Mouse (Mus musculus): ENCODE results near the gene Cep131. TPM values are rescaled to one million over a fixed set of nuclear protein-coding genes. Genes with fewer than 3 reads are reported as not detected.
A peak's percentile ranks its signal among the peaks of the same experiment; 100 is the strongest.

Cep131 gene
- total RNA-seq, 2 experiments from 2014 or later = 37.1 to 38.2 TPM

DNA sequence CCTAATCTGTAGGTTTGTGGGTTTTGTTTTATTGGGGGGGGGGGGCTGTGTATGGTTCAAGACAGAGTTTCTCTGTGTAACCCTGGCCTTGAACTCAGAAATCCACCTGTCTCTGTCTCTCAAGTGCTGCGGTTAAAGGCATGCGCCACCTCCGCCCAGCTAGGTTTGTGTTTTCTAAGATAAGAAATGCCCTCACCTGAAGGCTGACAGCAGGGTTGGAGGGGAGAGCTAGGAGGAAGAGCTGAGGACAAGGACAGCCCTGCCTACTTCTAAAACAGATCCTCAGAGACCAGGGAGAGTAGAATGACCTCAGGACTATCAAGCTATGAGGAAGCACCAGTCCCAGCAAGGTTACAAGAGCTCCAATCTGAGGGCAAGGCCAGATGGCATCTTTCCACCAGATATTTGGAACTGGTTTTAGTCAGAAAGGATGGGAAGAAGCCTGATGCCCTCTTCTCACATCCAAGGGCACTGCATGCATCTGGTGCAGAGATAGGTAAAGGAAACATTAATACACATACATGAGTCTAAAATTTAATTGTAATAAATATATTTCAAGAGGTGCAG is 16.9 kb upstream of the Cep131 start:
- intact Hi-C loops (cut with DNase I) = loop anchor here (5.0 kb wide), 1 partner anchor 91 kb away; no protein-coding TSS in a partner anchor
- no peak for DNase-seq (ENCODE audit: extremely low spot score in 1 of 2, low spot score in 2 of 2)

GRCm38 (mm10) chr11:120101036-120101435 is 14.4 kb upstream of the Cep131 start:
- intact Hi-C loops (cut with DNase I) = loop anchor here (5.0 kb wide), 1 partner anchor 89 kb away; no protein-coding TSS in a partner anchor

GRCm38 (mm10) chr11:120098588-120099511 is 12.2 kb upstream of the Cep131 start, which contains the start of the genes Tepsin and Ndufaf8:
Gene Tepsin, minus strand, starts transcription at chr11:120098731.
Gene Ndufaf8, plus strand, starts transcription at chr11:120098928.
- peak; percentile 96 to 99 for DNase-seq (ENCODE audit: extremely low spot score in 1 of 2, low spot score in 2 of 2)
- intact Hi-C loops (cut with DNase I) = no loop called here

More at GRCm38 (mm10) chr11:120101036-120101435, 14.4 kb upstream of the Cep131 start:
- peak; percentile 57 to 63 for DNase-seq (ENCODE audit: extremely low spot score in 1 of 2, low spot score in 2 of 2)

DNA sequence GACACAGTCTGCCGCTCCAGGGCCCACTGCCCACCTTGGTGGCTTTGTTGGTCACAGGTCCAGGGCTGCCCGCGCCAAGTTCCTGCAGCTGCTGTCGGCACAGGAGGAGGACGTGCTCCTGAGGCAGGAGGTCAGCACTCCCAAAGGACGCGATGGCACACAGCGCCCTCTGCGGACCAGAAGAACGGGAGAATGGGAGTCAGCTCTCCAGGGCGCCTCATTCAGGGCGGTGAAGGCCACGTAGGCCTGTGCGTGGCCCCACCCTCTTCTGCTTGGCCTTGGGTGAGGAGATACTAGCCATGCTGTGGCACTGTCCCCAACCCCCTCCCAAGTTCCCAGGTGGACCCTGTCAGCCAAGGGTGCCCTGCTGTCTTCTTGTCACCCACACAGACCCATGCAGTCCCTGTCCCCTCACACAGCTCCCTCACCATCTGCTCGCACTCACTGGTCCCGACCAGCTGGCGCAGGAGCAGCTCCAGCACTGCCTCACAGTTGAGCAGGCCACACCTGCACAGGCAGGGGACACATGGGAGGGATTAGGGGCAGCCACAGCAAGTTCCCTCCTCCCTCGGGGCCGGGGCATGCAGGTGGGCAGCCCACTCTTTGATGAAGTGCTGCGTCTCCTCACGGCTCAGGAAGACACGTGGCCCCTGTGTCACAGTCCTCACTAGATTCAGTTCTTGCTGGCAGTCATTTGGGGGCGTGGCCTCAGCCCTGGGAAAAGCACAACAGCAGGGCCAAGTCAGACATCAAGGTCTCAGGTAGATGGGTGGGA is 6.4 kb upstream of the Cep131 start:
- intact Hi-C loops (cut with DNase I) = no loop called here

GRCm38 (mm10) chr11:120090661-120091060 is 4.0 kb upstream of the Cep131 start:
- intact Hi-C loops (cut with DNase I) = no loop called here
- DNase-seq (ENCODE audit: extremely low spot score in 1 of 2, low spot score in 2 of 2) = no peak

More for the DNA sequence above, 6.4 kb upstream of the Cep131 start:
- no peak for DNase-seq (ENCODE audit: extremely low spot score in 1 of 2, low spot score in 2 of 2)

GRCm38 (mm10) chr11:120085891-120086627 is 568 bp downstream of the Cep131 start:
- DNase-seq (ENCODE audit: extremely low spot score in 1 of 2, low spot score in 2 of 2) = no peak
- intact Hi-C loops (cut with DNase I) = loop anchor here (5.0 kb wide), 1 partner anchor 74 kb away; no protein-coding TSS in a partner anchor

GRCm38 (mm10) chr11:120080282-120080681 is 6.3 kb downstream of the Cep131 start:
- intact Hi-C loops (cut with DNase I) = no loop called here
- no peak for DNase-seq (ENCODE audit: extremely low spot score in 1 of 2, low spot score in 2 of 2)

- intact Hi-C loops (cut with DNase I) = no loop called here
- DNase-seq (ENCODE audit: extremely low spot score in 1 of 2, low spot score in 2 of 2) = no peak
These were observed 10.4 kb downstream of the Cep131 start for GRCm38 (mm10) chr11:120076191-120076590.

DNA sequence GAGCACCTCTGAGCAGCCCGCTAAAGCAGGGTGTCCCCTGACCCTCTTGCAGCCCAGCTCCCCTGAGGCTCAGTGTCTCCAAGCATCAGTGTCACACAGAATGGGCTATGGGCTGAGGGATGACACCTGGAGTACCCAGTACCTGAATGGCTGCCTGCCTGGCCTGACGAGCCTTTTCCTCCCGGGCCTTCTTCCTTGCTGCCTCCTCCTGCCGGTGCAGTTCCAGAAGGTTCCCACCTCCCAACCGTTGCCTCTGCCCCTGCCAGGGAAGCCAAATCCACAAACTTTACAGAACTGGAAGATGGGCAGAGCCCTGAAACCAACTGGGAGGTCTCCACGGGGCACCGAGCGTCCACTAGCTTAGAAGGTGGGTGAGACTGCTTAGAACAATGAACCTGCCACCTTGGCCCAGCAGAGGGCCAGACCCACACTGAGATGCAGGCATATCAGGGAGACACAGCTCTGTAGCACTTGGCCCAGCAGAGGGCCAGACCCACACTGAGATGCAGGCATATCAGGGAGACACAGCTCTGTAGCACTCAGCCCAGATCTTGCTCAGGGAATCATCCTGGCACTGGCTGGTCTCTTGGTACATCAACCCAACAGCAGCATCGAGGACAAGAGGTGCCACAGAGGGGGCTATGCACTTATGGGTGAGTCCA is 13.5 kb downstream of the Cep131 start:
- no peak for DNase-seq (ENCODE audit: extremely low spot score in 1 of 2, low spot score in 2 of 2)
- intact Hi-C loops (cut with DNase I) = no loop called here

GRCm38 (mm10) chr11:120071731-120072320 is 14.8 kb downstream of the Cep131 start:
- DNase-seq (ENCODE audit: extremely low spot score in 1 of 2, low spot score in 2 of 2) = no peak
- intact Hi-C loops (cut with DNase I) = no loop called here

- intact Hi-C loops (cut with DNase I) = no loop called here
- DNase-seq (ENCODE audit: extremely low spot score in 1 of 2, low spot score in 2 of 2) = no peak
These were observed 15.6 kb downstream of the Cep131 start for GRCm38 (mm10) chr11:120071065-120071464.

DNA sequence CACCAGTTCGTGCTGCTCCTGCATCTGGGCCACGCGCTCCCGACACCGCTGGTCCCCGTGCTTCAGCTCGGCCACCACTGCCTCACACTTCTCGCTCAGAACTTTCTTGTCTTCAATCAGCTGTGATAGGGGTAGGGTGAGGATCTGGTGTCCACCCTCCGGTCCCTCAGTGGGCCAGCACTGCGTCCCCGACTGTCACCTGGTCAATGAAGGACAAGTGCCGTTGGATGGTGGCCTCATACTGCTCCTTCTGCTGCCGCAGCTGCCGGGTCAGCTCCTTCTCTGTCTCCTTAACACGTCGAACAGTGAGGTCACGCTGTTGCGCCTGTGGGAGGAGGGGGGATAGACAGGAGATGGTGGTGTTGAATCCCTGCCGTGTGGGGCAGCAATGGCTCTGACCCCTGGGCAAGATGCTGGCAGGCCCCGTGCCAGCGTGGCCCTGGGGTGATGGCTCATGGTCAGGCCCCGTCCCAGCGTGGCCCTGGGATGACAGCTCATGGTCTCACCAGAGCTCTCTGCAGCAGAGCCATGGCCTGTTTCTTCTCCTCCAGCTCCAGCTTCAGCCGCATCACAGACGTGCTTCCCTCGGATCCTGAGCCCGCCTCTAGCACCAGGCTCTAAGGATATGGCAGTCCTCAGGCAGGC is 16.2 kb downstream of the Cep131 start:
- DNase-seq (ENCODE audit: extremely low spot score in 1 of 2, low spot score in 2 of 2) = no peak
- intact Hi-C loops (cut with DNase I) = no loop called here

- DNase-seq (ENCODE audit: extremely low spot score in 1 of 2, low spot score in 2 of 2) = no peak
- intact Hi-C loops (cut with DNase I) = no loop called here
These were observed 17.4 kb downstream of the Cep131 start for GRCm38 (mm10) chr11:120069261-120069660.

GRCm38 (mm10) chr11:120067834-120068233 is 18.8 kb downstream of the Cep131 start:
- intact Hi-C loops (cut with DNase I) = no loop called here
- no peak for DNase-seq (ENCODE audit: extremely low spot score in 1 of 2, low spot score in 2 of 2)

- DNase-seq (ENCODE audit: extremely low spot score in 1 of 2, low spot score in 2 of 2) = peak in 1 of 2 experiments; percentile 83
- intact Hi-C loops (cut with DNase I) = no loop called here
These were observed 21.3 kb downstream of the Cep131 start for GRCm38 (mm10) chr11:120065291-120065690.

GRCm38 (mm10) chr11:120064668-120065040 is 22.0 kb downstream of the Cep131 start:
- DNase-seq (ENCODE audit: extremely low spot score in 1 of 2, low spot score in 2 of 2) = no peak
- intact Hi-C loops (cut with DNase I) = no loop called here

DNA sequence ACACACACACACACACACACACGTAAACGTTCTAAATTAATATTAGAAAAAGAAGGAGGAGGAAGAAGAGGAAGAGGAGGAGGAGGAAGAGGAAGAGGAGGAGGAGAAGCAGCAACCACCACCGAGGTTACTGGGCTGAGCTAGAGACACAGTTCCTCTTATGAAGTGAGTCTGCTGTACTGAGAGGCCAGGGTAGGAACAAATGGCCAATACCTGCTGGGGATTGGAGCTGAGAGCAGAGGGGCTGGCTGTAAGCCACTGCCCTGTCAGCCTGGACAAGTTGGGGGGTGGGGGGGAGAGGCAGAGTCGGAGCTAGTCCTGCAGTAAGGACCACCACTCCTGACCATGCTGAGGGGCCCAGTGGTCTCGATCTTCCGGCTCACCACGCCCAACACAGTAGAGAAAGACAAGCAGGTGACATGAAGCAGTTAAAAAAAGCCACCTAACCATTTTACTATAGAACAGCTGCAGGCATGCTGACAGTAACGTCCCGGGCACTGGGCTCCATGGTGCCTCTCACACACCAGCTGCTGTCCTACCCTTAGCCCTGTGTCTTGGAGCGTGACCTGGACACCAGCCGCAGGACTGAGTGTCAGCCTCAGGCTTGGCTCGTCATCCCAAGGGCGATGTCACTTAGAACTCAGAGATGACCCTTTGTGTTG is 22.5 kb downstream of the Cep131 start:
- intact Hi-C loops (cut with DNase I) = no loop called here

More for the DNA sequence above, 22.5 kb downstream of the Cep131 start:
- no peak for DNase-seq (ENCODE audit: extremely low spot score in 1 of 2, low spot score in 2 of 2)

Data from left cerebral cortex, postnatal 10 days (tissue).